ENCODE assay signal across 1 mouse cellular context in genomic region chr5:44529466-44529865, GRCm38 (mm10).
TF ChIP-seq lines count a peak whose summit lies in the region.

No protein-coding gene starts in this region.

TF ChIP-seq in MEL, 35 proteins besides CTCF, POLR2A, EP300 and RAD21 (continued from another document):
- TF ChIP-seq SMC3 (IDR thresholded peaks at IDR 0.05; ENCODE audit: low read depth, low read length) (no peak), KAT2A (conservative IDR thresholded peaks at IDR 0.05; ENCODE audit: low read depth, low read length) (no peak), POLR2AphosphoS2 (IDR thresholded peaks at IDR 0.05; ENCODE audit: low read length) (no peak), USF2 (IDR thresholded peaks at IDR 0.05; ENCODE audit: borderline replicate concordance in 1 of 2, insufficient read depth in 1 of 2, low read depth in 1 of 2, low read length in 2 of 2) (no peak), SIN3A (IDR thresholded peaks at IDR 0.05; ENCODE audit: low read length) (no peak), MEF2A (IDR thresholded peaks at IDR 0.05; ENCODE audit: extremely low read depth, insufficient replicate concordance, low read depth, low read length, poor library complexity, severe bottlenecking) (no peak), ZNF384 (IDR thresholded peaks at IDR 0.05; ENCODE audit: low read depth, low read length) (no peak), ETS1 (IDR thresholded peaks at IDR 0.05; ENCODE audit: low read depth, low read length) (no peak), TCF12 (IDR thresholded peaks at IDR 0.05; ENCODE audit: low read depth, low read length) (no peak), MYB (IDR thresholded peaks at IDR 0.05; ENCODE audit: low read depth, low read length) (no peak), ELF1 (IDR thresholded peaks at IDR 0.05; ENCODE audit: low read depth, low read length) (no peak)
